Mouse (Mus musculus): ENCODE data around the gene Tet1. TPM values are rescaled to one million over a fixed set of nuclear protein-coding genes. Genes with fewer than 3 reads are reported as not detected.
"Not testable (repeated sequence)": the region's sequence is repeated elsewhere in the genome, so short reads cannot be mapped to it uniquely, and the experiment has no call there.

The Tet1 gene
- polyA plus RNA-seq, 1 experiment from 2014 or later: 32.0 TPM

DNA sequence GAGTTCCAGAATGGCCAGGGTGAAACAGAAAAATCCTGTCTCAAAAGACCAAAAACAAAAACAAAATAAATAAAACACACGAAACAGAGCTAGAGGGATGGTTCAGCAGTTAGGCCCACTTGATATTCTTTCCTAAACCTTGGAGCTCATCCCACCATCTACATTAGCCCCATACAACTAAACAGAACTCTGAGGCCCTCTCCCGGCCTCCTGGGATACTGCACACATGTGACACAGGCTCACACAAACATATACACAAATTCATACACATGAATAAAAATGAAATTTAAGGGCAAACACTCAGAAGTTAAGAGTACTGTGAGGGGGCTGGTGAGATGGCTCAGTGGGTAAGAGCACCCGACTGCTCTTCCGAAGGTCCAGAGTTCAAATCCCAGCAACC lies 114.6 kb downstream of the Tet1 start:
- Histone ChIP-seq H3K4me2 (replicated peaks) (no peak overlapping the region), H3K9ac (no peak overlapping the region), H3K27ac (no peak overlapping the region), H3K27me3 (no peaks in the 10 kb centered on the region), H3K9me3 (no peaks in the 10 kb centered on the region), H3K36me3 (peaks cover 13% of the 10 kb centered on the region), H3K4me1 (peaks cover 13% of the 10 kb centered on the region; the same call in 1 of the 2 replicates), H3K4me3 (no peak overlapping the region)
- WGBS: over 99% methylated on average over 4 of the region's 4 CpGs
- ATAC-seq (ENCODE audit: low FRiP score, low read depth): no peak

DNA sequence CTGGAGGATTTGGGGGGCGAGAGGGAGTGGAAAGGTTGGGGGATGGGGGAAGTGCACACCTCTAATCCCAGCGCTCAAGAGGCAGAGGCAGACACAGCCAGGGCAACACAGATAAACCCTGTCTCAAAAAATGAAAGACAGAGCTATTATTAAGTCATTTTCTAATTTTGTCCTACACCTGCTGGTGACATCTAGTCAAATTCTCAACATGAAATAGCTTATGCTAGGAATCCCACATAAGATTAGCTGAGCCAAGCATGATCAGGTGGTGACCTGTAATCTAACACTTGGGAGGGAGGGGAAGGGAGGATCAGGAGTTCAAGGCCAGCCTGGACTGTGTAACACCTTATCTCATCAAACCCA lies 115.7 kb downstream of the Tet1 start:
- peak overlapping the region; percentile 71 for H3K4me2 ChIP-seq (replicated peaks)
- peaks cover 15% of the 10 kb centered on the region; the same call in 1 of the 2 replicates for H3K4me1 ChIP-seq
- 21% methylated on average over 2 of the region's 2 CpGs for WGBS
- H3K4me3 ChIP-seq: peak overlapping the region; percentile 97
- no peaks in the 10 kb centered on the region for H3K9me3 ChIP-seq
- peak overlapping the region; percentile 94 for H3K27ac ChIP-seq
- no peak overlapping the region for H3K9ac ChIP-seq
- H3K27me3 ChIP-seq: no peaks in the 10 kb centered on the region
- peaks cover 23% of the 10 kb centered on the region for H3K36me3 ChIP-seq
- ATAC-seq (ENCODE audit: low FRiP score, low read depth): no peak

DNA sequence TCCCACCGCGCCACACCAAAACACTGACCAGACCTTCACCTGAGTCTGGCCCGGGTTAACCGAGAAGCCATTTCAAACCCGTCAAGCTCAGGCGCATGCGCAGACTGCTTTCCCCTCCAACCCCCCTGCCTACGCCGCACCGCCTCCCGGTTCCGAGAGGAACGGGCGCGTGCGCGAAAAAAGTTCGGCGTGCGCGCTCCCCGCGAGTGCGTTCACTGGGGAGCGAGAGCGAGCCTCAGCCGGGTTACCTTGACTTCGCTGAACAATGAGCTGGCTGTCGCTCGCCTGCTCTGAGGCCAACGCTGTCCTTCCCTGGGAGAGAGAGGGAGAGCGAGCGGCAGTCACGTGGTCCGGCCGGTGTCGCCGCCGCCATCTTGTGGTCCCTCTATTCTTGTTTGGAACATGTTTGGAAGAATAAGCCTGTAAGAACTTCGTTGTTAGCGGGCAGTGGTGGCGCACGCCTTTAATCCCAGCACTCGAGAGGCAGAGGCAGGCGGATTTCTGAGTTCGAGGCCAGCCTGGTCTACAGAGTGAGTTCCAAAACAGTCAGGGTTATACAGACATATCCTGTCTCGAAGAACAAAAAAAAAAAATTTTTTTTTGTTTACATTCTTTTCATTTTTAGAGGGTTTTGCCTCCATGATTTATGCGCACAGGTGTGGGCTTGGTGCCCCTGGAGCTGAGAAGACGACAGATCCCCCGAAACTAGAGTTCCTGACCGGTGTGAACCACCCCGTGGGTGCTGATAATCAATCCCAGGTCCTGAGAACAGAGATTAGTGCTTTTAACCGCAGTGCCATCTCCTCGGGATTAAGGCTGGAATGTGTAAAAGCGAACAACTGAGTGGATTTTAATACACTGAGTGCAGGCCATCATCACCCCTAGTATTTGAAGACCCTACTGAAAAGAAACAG lies 116.4 kb downstream of the Tet1 start, which contains the start of gene Ccar1:
TSS of gene Ccar1 (minus strand) at position 110 of the 914 bp plus-strand sequence.
- no peaks in the 10 kb centered on the region for H3K27me3 ChIP-seq
- peak; percentile 98 for ATAC-seq (ENCODE audit: low FRiP score, low read depth)
- no peaks in the 10 kb centered on the region for H3K9me3 ChIP-seq
- H3K4me2 ChIP-seq (replicated peaks): peak within 1 kb of the TSS; percentile 71
- H3K4me1 ChIP-seq: peaks cover 15% of the 10 kb centered on the region; the same call in 1 of the 2 replicates
- peak within 1 kb of the TSS; percentile 97 for H3K4me3 ChIP-seq
- WGBS: 1% methylated on average over 55 of the region's 55 CpGs
- peaks cover 30% of the 10 kb centered on the region for H3K36me3 ChIP-seq
- peak within 1 kb of the TSS; percentile 99 for H3K9ac ChIP-seq
- peak within 1 kb of the TSS; percentile 94 for H3K27ac ChIP-seq

DNA sequence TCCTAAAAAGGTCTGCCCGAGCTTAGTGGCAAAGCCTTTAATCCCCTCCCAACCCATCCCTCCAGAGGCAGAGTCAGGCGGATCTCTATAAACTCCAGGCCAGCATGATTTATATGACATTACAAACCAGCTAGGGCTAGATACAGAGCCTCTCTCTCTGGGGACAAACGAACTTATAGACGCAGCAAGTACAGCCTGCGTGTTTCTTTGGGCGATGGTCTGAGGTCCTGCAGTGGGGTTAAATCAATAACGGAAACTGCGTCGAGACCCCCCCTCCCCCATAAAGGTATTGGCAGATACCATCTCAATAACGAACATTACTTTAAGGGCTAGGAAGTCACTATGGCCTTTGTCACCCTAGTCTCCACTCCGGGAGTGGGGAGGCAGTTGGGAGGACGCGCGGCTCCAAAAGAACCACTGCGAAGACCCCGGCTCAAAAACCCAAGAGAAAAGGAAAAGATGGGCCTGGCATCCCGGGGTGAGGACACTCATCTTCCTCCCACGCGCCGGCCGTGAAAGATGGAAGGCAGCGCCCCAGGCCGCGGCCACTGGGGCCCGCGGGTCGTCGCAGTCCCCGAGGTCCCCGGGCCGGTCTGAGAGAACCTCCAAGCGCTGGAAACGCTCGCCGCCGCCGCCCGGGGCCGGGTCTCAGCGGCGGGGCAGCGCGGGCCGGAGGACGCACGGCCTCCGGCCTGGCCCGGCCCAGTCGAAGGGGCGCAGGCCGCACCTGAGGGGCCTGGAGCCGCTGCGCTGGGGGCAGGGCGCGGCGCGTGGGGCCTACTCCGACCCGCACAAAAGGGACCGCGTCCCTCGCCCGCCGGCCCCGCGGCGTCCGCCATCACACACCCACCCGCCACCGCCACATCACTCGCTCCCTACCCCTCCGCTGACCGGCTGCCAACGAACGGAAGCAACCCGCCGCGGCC lies 117.3 kb downstream of the Tet1 start:
- Histone ChIP-seq H3K4me1 (peaks cover 15% of the 10 kb centered on the region; the same call in 1 of the 2 replicates), H3K4me2 (replicated peaks) (peak overlapping the region; percentile 71), H3K27ac (peak overlapping the region; percentile 88), H3K4me3 (peak overlapping the region; percentile 97), H3K36me3 (peaks cover 39% of the 10 kb centered on the region), H3K27me3 (no peaks in the 10 kb centered on the region), H3K9me3 (no peaks in the 10 kb centered on the region), H3K9ac (peak overlapping the region; percentile 99)
- WGBS: under 1% methylated on average over 55 of the region's 78 CpGs
- ATAC-seq (ENCODE audit: low FRiP score, low read depth): peak; percentile 71

DNA sequence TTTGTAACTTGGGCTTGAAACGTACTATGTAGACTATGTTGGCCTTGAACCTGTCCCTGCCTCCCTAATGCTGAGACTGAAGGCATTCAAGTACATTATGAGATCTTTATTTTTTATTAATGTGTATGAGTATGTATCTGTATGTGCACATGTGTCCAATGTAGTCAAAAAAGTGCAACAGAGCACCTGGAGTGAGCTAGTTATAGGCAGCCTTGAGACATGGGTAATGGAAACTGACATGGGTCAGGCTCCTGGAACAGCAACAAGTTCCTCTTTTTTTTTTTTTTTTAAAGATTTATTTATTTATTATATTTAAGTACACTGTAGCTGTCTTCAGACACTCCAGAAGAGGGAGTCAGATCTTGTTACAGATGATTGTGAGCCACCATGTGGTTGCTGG lies 127.0 kb downstream of the Tet1 start:
- peaks cover 93% of the 10 kb centered on the region for H3K36me3 ChIP-seq
- not testable (repeated sequence) for H3K9me3 ChIP-seq; H3K4me1 ChIP-seq; H3K4me2 ChIP-seq (replicated peaks); ATAC-seq (ENCODE audit: low FRiP score, low read depth); H3K9ac ChIP-seq; H3K27me3 ChIP-seq; H3K27ac ChIP-seq; H3K4me3 ChIP-seq
- 96% methylated on average over 1 of the region's 1 CpGs for WGBS

Other genes with a start within 250 kb of the Tet1 start
- gene Stox1, start 182.9 kb downstream of the Tet1 start, polyA plus RNA-seq (2015; fragmentation: Nextera tagmentation; extraction: Ambion mirVana): 1.1 TPM in 2 replicates
- gene Ccar1, start 116.7 kb downstream of the Tet1 start, polyA plus RNA-seq (2015; fragmentation: Nextera tagmentation; extraction: Ambion mirVana): 140 and 141 TPM in 2 replicates
- gene Slc25a16, start 11.6 kb upstream of the Tet1 start, polyA plus RNA-seq (2015; fragmentation: Nextera tagmentation; extraction: Ambion mirVana): 10.9 and 12.0 TPM in 2 replicates
- gene Dna2, start 38.0 kb upstream of the Tet1 start, polyA plus RNA-seq (2015; fragmentation: Nextera tagmentation; extraction: Ambion mirVana): 17.3 and 20.2 TPM in 2 replicates
- 33.7 and 34.8 TPM in 2 replicates for gene Rufy2, start 71.2 kb upstream of the Tet1 start, polyA plus RNA-seq (2015; fragmentation: Nextera tagmentation; extraction: Ambion mirVana)
- 137 and 140 TPM in 2 replicates for gene Hnrnph3, start 115.2 kb upstream of the Tet1 start, polyA plus RNA-seq (2015; fragmentation: Nextera tagmentation; extraction: Ambion mirVana)
- 0.56 and 0.98 TPM in 2 replicates for gene Pbld2, start 115.3 kb upstream of the Tet1 start, polyA plus RNA-seq (2015; fragmentation: Nextera tagmentation; extraction: Ambion mirVana)
- 1.2 and 1.3 TPM in 2 replicates for gene Pbld1, start 151.2 kb upstream of the Tet1 start, polyA plus RNA-seq (2015; fragmentation: Nextera tagmentation; extraction: Ambion mirVana)
- 0.09 and 0.18 TPM in 2 replicates for gene Atoh7, start 190.7 kb upstream of the Tet1 start, polyA plus RNA-seq (2015; fragmentation: Nextera tagmentation; extraction: Ambion mirVana)

Measured in limb, embryonic 13.5 days (tissue).